Mouse (Mus musculus) CH12.LX (cell line): Measurements from ENCODE around the gene Plce1. TPM values are rescaled to one million over a fixed set of nuclear protein-coding genes. Genes with fewer than 3 reads are reported as not detected.

ENCODE experiments used
- DNase-seq: peaks from one replicate; pipeline ENCODE4 v3.0.0-alpha.2; 2013; ENCODE audit errors: extremely low read depth
- H3K27ac ChIP-seq: 2 replicates; pipeline ENCODE4 v1.5.1; 2012; ENCODE audit warnings: low read depth, mild to moderate bottlenecking, control low read depth, moderate library complexity; ENCODE audit not compliant: insufficient read depth
- H3K27me3 ChIP-seq: replicated peaks from 2 replicates; pipeline ENCODE3; 2012; ENCODE audit warnings: inconsistent platforms
- H3K36me3 ChIP-seq, 2 experiments: replicated peaks in 1 of 2; 2 replicates each; pipeline versions ENCODE3 to v1.6.1; 2012; ENCODE audit warnings: inconsistent platforms in 1 of 2, low read length in 1 of 2, mild to moderate bottlenecking in 1 of 2, mixed read lengths in 1 of 2, moderate library complexity in 1 of 2; ENCODE audit not compliant: control insufficient read depth in 1 of 2, insufficient read depth in 1 of 2
- H3K4me1 ChIP-seq, 2 experiments: 2 replicates each; pipeline ENCODE4 v1.6.1; 2012; ENCODE audit warnings: inconsistent platforms in 1 of 2, moderate library complexity in 1 of 2; ENCODE audit not compliant: insufficient read depth in 2 of 2, control insufficient read depth in 1 of 2
- H3K4me2 ChIP-seq: 2 replicates; pipeline ENCODE4 v1.6.1; 2012; ENCODE audit warnings: low read depth, mild to moderate bottlenecking, control low read depth; ENCODE audit not compliant: poor library complexity, insufficient read depth, severe bottlenecking
- H3K4me3 ChIP-seq, 3 experiments: fragments of 150-350 bp in 1 of 3; sonication (generic) in 1 of 3; replicated peaks in 1 of 3; 2 replicates each; pipeline versions ENCODE3 to v1.5.1; 2011 to 2012; ENCODE audit warnings: low read depth in 2 of 3, low read length in 2 of 3, mild to moderate bottlenecking in 2 of 3, moderate library complexity in 2 of 3, control low read depth in 1 of 3, improper control_type of control experiment in 1 of 3, inconsistent platforms in 1 of 3, mixed read lengths in 1 of 3; ENCODE audit not compliant: poor library complexity in 1 of 3
- H3K79me2 ChIP-seq: replicated peaks from 2 replicates; pipeline ENCODE4 v1.6.1; 2012; ENCODE audit warnings: mild to moderate bottlenecking, moderate library complexity; ENCODE audit not compliant: control insufficient read depth, poor library complexity, insufficient read depth, severe bottlenecking; ENCODE audit errors: extremely low read depth
- H3K9ac ChIP-seq: 2 replicates; pipeline ENCODE4 v1.6.1; 2012; ENCODE audit warnings: low read depth, mild to moderate bottlenecking, control low read depth, moderate library complexity; ENCODE audit not compliant: insufficient read depth
- H3K9me3 ChIP-seq: replicated peaks from 2 replicates; pipeline ENCODE3; 2012; ENCODE audit warnings: low read length, inconsistent platforms, mixed read lengths
- CHD2 ChIP-seq: IDR thresholded peaks from 2 replicates; pipeline ENCODE4 v1.6.1; 2011; ENCODE audit warnings: low read length, improper control_type of control experiment
- CTCF ChIP-seq, 2 experiments: IDR thresholded peaks in 1 of 2; conservative IDR thresholded peaks in 1 of 2; 2 replicates each; pipeline ENCODE4 v1.5.1; 2011 to 2012; ENCODE audit warnings: low read depth in 2 of 2, low read length in 2 of 2, improper control_type of control experiment in 1 of 2, inconsistent platforms in 1 of 2, mild to moderate bottlenecking in 1 of 2, moderate library complexity in 1 of 2
- E2F4 ChIP-seq: IDR thresholded peaks from 2 replicates; pipeline ENCODE4 v1.6.1; 2011; ENCODE audit warnings: low read depth, low read length, improper control_type of control experiment; ENCODE audit not compliant: insufficient replicate concordance
- EP300 ChIP-seq: IDR thresholded peaks from 2 replicates; pipeline ENCODE4 v1.6.1; 2011; ENCODE audit warnings: low read length, improper control_type of control experiment
- GABPA ChIP-seq: IDR thresholded peaks from 2 replicates; pipeline ENCODE4 v1.6.1; 2012; ENCODE audit warnings: low read depth, low read length, improper control_type of control experiment, inconsistent platforms; ENCODE audit not compliant: insufficient replicate concordance
- JUN ChIP-seq: IDR thresholded peaks from 2 replicates; pipeline ENCODE4 v1.6.1; 2011; ENCODE audit warnings: low read depth, mild to moderate bottlenecking, low read length, improper control_type of control experiment, moderate library complexity; ENCODE audit not compliant: insufficient read depth
- JUND ChIP-seq: conservative IDR thresholded peaks from 2 replicates; pipeline ENCODE4 v1.6.1; 2011; ENCODE audit warnings: low read depth, low read length, improper control_type of control experiment
- KAT2A ChIP-seq: IDR thresholded peaks from 2 replicates; pipeline ENCODE4 v1.6.1; 2012; ENCODE audit warnings: low read length, improper control_type of control experiment, inconsistent platforms; ENCODE audit not compliant: insufficient replicate concordance
- MAFK ChIP-seq: IDR thresholded peaks from 2 replicates; pipeline ENCODE4 v1.6.1; 2011; ENCODE audit warnings: low read length, improper control_type of control experiment; ENCODE audit not compliant: insufficient replicate concordance
- MAZ ChIP-seq: IDR thresholded peaks from 2 replicates; pipeline ENCODE4 v1.6.1; 2012; ENCODE audit warnings: low read depth, mild to moderate bottlenecking, inconsistent platforms, low read length, improper control_type of control experiment, moderate library complexity
- MEF2A ChIP-seq: IDR thresholded peaks from 2 replicates; pipeline ENCODE4 v1.6.1; 2014; ENCODE audit warnings: low read depth, mild to moderate bottlenecking, inconsistent platforms, low read length, improper control_type of control experiment, borderline replicate concordance
- MXI1 ChIP-seq: IDR thresholded peaks from 2 replicates; pipeline ENCODE4 v1.6.1; 2011; ENCODE audit warnings: mild to moderate bottlenecking, low read depth, low read length, improper control_type of control experiment
- MYC ChIP-seq: IDR thresholded peaks from 2 replicates; pipeline ENCODE4 v1.6.1; 2011; ENCODE audit warnings: low read depth, mild to moderate bottlenecking, improper control_type of control experiment, low read length
- NELFE ChIP-seq: IDR thresholded peaks from 2 replicates; pipeline ENCODE4 v1.6.1; 2011; ENCODE audit warnings: low read depth, low read length, improper control_type of control experiment
- NRF1 ChIP-seq: IDR thresholded peaks from 2 replicates; pipeline ENCODE4 v1.6.1; 2014; ENCODE audit warnings: low read depth, mild to moderate bottlenecking, inconsistent platforms, low read length, improper control_type of control experiment, moderate library complexity
- PAX5 ChIP-seq: IDR thresholded peaks from 2 replicates; pipeline ENCODE4 v1.6.1; 2012; ENCODE audit warnings: low read length, inconsistent platforms, mixed read lengths
- POLR2A ChIP-seq: IDR thresholded peaks from 2 replicates; pipeline ENCODE4 v1.6.1; 2011; ENCODE audit warnings: low read depth, mild to moderate bottlenecking, improper control_type of control experiment, low read length
- RAD21 ChIP-seq: IDR thresholded peaks from 2 replicates; pipeline ENCODE4 v1.6.1; 2011; ENCODE audit warnings: low read depth, mild to moderate bottlenecking, low read length, improper control_type of control experiment, moderate library complexity
- RCOR1 ChIP-seq: conservative IDR thresholded peaks from 2 replicates; pipeline ENCODE4 v1.6.1; 2012; ENCODE audit warnings: low read depth, mild to moderate bottlenecking, inconsistent platforms, low read length, improper control_type of control experiment
- TBP ChIP-seq: conservative IDR thresholded peaks from 2 replicates; pipeline ENCODE4 v1.6.1; 2011; ENCODE audit warnings: low read depth, low read length, improper control_type of control experiment
- TCF12 ChIP-seq: IDR thresholded peaks from 2 replicates; pipeline ENCODE4 v1.6.1; 2014; ENCODE audit warnings: low read depth, mild to moderate bottlenecking, inconsistent platforms, low read length, improper control_type of control experiment
- USF1 ChIP-seq: IDR thresholded peaks from 2 replicates; pipeline ENCODE4 v1.6.1; 2014; ENCODE audit warnings: low read depth, mild to moderate bottlenecking, inconsistent platforms, low read length, improper control_type of control experiment
- USF2 ChIP-seq: conservative IDR thresholded peaks from 2 replicates; pipeline ENCODE4 v1.6.1; 2011; ENCODE audit warnings: low read depth, low read length, improper control_type of control experiment
- ZKSCAN1 ChIP-seq: IDR thresholded peaks from 2 replicates; pipeline ENCODE4 v1.6.1; 2012; ENCODE audit warnings: low read depth, inconsistent platforms, low read length, improper control_type of control experiment, borderline replicate concordance
- ZMIZ1 ChIP-seq: IDR thresholded peaks from 2 replicates; pipeline ENCODE4 v1.6.1; 2012; ENCODE audit warnings: low read depth, mild to moderate bottlenecking, inconsistent platforms, low read length, improper control_type of control experiment
- dilution Hi-C: fragments of 300-500 bp; cut with MboI; formaldehyde crosslinking; loops from 2 replicates; pipeline ENCODE4 v1.14.3; 2020; ENCODE audit warnings: low sequenced_read_pairs; ENCODE audit not compliant: extremely low pct_unique_long_range_greater_than_20kb, extremely low pct_ligation_motif_present
- in situ Hi-C: fragments of 300-500 bp; cut with MboI; formaldehyde crosslinking; loops from 3 replicates; pipeline ENCODE4 v1.14.3; 2019; ENCODE audit warnings: low sequenced_read_pairs, low pct_ligation_motif_present, low pct_unique_long_range_greater_than_20kb, mixed read lengths
- polyA plus RNA-seq: library from polyadenylated mRNA; unstranded; fragments of >175 nt; gene quantifications from 2 replicates; pipeline ENCODE4 v1.2.1, GENCODE M21; 2012; ENCODE audit warnings: low read depth; ENCODE audit not compliant: insufficient read length
- total RNA-seq, 2 experiments: library from RNA; depleted of rRNA; stranded (reverse); fragments of 300-350 nt in 1 of 2; fragments of >200 nt in 1 of 2; gene quantifications; 2 replicates each; pipeline ENCODE4 v1.2.3; 2012 to 2014

Plce1 gene
- total and polyA plus RNA-seq, 3 experiments: under 0.01 to 0.13 (median 0.05) TPM

DNA sequence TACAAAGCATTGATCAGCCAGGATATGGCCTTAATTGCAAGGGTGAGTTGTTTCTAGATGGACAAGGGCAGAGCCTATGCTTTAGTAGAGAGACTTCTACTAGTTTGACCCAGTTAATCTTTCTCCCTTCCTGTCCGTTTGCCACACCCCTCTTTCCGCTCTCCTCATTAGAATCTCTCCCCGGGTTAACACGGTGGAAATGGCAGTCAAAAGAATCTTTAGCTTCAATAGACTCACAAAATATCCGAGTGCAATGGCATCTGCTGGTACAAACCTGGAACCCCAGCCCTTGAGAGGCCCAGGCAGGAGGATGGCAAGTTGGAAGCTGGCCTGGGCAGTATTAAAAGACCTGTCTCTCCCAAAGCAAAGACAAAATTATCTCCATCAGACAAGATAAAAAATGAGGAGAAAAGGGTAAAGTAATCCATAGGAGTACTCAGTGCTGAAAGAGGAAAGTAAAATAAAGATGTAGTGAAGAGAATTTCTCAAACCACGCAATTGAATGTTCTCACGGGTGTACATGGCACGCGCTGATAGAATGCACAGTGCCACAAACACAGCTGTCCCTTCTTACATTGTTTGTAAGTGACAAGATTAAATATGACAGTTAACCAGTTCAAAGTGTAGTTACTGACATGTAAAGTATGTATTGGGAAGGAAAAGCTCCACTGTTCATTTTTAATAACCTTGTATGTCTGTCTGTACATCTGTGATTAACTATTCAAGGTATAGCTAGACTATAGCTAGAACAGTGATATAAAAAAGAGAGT, 145.5 kb downstream of the Plce1 start:
- Histone ChIP-seq H3K4me3 (no peak overlapping the region), H3K36me3 (no peaks in the 10 kb centered on the region), H3K9me3 (no peaks in the 10 kb centered on the region), H3K9ac (no peak overlapping the region), H3K79me2 (no peaks in the 10 kb centered on the region), H3K4me1 (peaks cover 0 to 3% of the 10 kb centered on the region in 2 experiments; a peak in 1 of 4 replicates), H3K27me3 (no peaks in the 10 kb centered on the region), H3K4me2 (no peak overlapping the region), H3K27ac (no peak overlapping the region)
- DNase-seq: no peak
- dilution Hi-C loops (no loop called here), in situ Hi-C loops (no loop called here)
- no peak for TF ChIP-seq PAX5
- no peak for TF ChIP-seq JUND
- TF ChIP-seq TCF12: no peak
- no peak for TF ChIP-seq ZKSCAN1
- no peak for TF ChIP-seq E2F4
- no peak for TF ChIP-seq RAD21
- TF ChIP-seq CTCF (conservative IDR thresholded peaks at IDR 0.05 in 1 of 2, IDR thresholded peaks at IDR 0.05 in 1 of 2; ENCODE audit: low read depth in 2 of 2, low read length in 2 of 2): no peak
- no peak for TF ChIP-seq EP300
- TF ChIP-seq NELFE: no peak
- no peak for TF ChIP-seq USF1
- no peak for TF ChIP-seq NRF1
- no peak for TF ChIP-seq USF2
- TF ChIP-seq RCOR1: no peak
- TF ChIP-seq MEF2A: no peak

DNA sequence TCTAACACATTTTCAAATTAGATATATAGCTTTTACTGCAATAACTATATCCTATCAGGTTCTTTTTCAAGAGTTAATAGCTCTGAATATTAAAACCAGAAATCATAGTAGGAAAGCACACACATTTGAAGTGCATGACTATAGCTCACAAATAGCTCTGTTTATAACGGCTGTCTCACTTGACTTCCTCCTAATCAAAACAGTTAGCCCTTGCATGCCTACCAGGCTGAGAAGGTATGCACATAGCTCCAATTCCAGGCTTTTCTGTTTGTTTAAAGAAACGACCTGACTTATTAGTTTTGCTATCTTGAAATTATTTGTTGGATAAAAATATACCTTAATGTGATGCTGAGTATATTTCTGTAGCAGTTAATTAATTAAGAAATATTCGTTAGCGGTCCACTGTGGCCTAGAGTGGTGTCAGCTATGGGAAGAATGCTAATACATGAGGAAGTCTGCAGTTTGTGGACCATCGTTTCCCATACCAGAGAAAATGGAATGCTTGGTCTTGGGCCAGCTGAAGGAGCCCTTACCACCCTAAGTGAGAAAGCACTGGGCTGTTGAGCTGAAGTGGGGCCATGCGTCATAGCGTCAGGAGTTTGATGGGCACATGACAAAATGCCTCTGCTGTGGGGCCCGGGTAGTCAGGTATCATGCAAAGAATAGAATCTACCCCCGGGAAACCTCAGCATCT, 146.3 kb downstream of the Plce1 start:
- in situ Hi-C loops (no loop called here), dilution Hi-C loops (no loop called here)
- Histone ChIP-seq H3K27ac (no peak overlapping the region), H3K9ac (no peak overlapping the region), H3K27me3 (no peaks in the 10 kb centered on the region), H3K4me2 (no peak overlapping the region), H3K4me3 (no peak overlapping the region), H3K79me2 (no peaks in the 10 kb centered on the region), H3K36me3 (no peaks in the 10 kb centered on the region), H3K4me1 (no peaks in the 10 kb centered on the region), H3K9me3 (no peaks in the 10 kb centered on the region)
- TF ChIP-seq USF1 (no peak), MAZ (no peak), GABPA (no peak), NELFE (no peak), PAX5 (no peak), ZKSCAN1 (no peak), TCF12 (no peak), KAT2A (no peak), TBP (no peak), MYC (no peak), CHD2 (no peak), ZMIZ1 (no peak), JUND (no peak), JUN (no peak), MAFK (no peak), RAD21 (no peak), POLR2A (no peak), MXI1 (no peak)
- DNase-seq: no peak
